Mouse (Mus musculus) erythroid progenitor cell, adult 5-6 weeks (primary cell): ENCODE measurements around the gene Khdc4. TPM values are rescaled to one million over a fixed set of nuclear protein-coding genes. Genes with fewer than 3 reads are reported as not detected.
A peak's percentile ranks its signal among the peaks of the same experiment; 100 is the strongest.
"Not testable (repeated sequence)": the region's sequence is repeated elsewhere in the genome, so short reads cannot be mapped to it uniquely, and the experiment has no call there.

Source experiments
- ATAC-seq: replicated peaks from 2 replicates; pipeline ENCODE4 v1.8.0; 2016; ENCODE audit warnings: moderate number of reproducible peaks, mild to moderate bottlenecking, moderate TSS enrichment, inconsistent platforms; ENCODE audit not compliant: poor library complexity, low FRiP score, severe bottlenecking
- total RNA-seq, 2 experiments: library from RNA; stranded (forward) in 1 of 2; stranded (reverse) in 1 of 2; fragments of 150-400 nt in 1 of 2; fragments of 186-747, 209-891 nt in 1 of 2; gene quantifications; 2 replicates each; pipeline versions ENCODE4 v1.2.3 to v1.2.4; 2015 to 2017; ENCODE audit warnings: low replicate concordance in 2 of 2

Gene Khdc4
- total RNA-seq, 2 experiments from 2014 or later, result 37.8 to 69.2 TPM

DNA sequence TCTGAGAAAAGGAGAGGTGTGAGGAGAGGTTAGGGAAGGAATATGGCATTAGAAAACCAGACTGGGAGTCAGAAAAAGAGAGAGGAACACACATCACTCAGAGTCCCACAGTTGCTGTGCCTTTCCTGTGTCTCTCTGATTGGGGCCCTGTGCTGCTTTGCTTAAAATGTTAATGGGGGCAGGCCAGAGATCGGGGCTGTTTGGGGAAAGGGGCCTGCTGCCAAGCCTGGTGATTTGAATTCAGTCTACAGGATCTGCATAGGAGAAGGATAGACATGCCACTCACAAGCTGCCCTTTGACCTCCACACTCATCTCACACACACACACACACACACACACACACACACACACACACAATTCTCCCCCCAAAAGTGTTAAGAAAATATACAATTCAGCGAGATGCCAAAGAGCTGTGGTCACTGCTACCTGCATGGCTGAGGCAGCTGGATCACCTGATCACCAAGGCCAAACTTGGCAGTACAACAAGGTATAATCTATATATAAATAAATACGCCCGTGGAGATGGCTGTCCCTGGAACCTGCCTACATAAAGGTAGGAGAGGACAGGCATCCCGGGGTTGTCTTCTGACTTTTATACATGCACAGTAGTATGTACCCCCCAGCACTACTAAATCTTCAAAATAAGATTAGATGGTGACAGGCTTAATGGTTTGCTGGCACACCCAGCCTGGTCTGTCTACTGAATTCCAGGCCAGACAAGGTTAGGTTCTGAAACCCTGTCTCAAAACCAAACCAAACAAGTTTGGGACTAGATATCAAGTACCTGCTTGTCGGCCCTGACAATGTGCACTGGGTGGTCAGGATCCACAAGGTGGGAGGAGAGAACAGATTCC, 31.9 kb upstream of the Khdc4 start:
- no peak for ATAC-seq

DNA sequence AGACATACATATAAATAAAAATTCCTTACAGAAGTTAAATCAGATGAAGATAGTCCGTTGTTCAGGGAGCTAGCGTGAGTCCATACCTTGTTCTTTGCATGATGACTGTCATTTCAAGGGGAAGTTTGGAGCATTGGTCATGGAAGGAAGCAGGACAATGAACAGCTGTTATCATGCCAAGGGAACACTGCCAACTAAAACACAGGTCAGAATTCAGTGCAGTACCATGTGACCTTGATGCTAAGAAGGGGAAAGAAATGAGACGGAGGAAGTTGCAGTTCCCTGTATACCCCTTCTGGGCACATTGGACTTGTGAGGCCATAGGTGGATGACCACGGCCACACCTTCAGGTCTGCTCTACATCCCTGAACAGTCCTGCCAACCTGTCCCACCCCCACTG, 31.0 kb upstream of the Khdc4 start:
- no peak for ATAC-seq

GRCm38 (mm10) chr3:88655619-88656018, 30.0 kb upstream of the Khdc4 start:
- no peak for ATAC-seq

GRCm38 (mm10) chr3:88658441-88659127, 27.0 kb upstream of the Khdc4 start:
- ATAC-seq, result no peak

DNA sequence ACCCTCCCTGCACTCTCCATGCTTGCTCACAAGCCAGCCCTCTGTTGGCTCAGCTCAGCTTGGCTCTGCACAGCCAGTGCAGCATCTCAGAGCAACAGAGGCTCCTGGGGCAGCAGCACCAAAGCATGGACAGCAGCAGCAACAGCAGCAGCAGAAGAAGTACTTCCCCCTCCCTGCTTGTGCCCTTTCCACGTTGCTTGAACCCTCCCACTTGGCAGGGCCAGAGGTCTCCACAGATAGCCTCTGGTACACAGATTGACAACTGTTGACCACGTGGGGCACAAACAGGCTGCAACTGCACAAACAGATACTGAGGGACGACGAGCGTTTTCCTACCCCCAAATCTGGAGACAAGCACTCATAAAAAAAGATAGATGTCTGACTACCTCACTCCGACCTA, 25.8 kb upstream of the Khdc4 start:
- ATAC-seq, result no peak

DNA sequence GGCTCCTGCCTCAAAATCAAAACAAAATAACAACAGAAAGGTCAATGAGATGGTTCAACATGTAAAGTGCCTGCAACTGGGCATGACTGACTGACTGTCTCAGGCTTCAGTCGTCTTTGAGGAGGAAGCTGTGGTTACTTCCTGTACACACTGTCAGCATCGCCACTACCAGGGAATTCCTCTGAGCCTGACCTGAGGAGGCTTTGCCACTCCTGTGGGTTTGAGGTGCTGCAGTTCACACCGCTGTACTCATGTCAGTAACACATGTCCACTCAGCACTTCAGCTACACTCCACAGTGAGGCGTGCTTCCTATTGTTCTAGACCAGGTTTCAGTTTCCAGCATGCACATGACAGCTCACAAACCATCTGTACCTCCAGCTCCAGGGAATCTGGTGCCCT, 21.5 kb upstream of the Khdc4 start:
- no peak for ATAC-seq

DNA sequence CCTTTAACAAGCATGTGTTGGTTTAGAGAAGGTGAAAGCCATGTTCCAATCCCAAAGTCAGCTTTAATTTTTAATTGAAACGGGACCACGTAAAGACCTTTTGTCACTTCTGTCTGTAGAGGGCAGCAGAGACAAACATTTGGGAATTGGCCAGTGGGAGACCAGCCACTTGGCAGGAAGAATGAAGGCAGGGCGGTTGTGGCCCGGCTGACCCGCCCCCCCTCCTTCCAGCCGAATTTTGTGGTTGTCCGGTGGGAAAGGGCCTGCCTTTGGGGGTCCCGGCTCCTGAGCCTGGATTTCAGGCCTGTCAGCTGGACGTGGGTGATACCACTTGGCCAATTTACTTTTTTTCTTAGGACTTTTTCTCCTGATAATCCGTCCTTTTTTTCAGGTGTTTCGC, 8.2 kb upstream of the Khdc4 start:
- peak; percentile 88 for ATAC-seq

DNA sequence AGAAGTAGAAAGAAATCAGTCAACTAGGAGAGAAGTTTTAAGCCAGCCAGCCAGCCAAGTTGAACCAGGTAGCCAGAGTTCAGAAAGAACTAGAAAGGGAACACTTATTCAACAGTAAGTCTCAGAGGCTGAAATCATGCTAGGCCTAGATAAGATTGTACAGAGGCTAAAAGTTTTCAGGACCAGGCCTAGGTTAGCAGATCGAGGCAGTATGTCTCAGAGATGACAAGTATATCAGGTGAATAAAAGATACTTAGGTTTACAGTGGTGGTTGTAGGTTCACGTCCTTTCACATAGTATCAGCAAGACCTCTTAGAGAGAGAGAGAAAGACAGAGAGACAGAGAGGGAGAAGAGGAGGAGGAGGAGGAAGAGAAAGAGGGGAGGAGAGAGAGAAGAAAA, 1.8 kb upstream of the Khdc4 start:
- no peak for ATAC-seq

GRCm38 (mm10) chr3:88684236-88684979, 1.2 kb upstream of the Khdc4 start:
- ATAC-seq, result no peak

- ATAC-seq, result peak; percentile 32
These were observed 402 bp downstream of the Khdc4 start for GRCm38 (mm10) chr3:88685958-88686451.

GRCm38 (mm10) chr3:88686734-88687611, 1.4 kb downstream of the Khdc4 start:
- no peak for ATAC-seq

DNA sequence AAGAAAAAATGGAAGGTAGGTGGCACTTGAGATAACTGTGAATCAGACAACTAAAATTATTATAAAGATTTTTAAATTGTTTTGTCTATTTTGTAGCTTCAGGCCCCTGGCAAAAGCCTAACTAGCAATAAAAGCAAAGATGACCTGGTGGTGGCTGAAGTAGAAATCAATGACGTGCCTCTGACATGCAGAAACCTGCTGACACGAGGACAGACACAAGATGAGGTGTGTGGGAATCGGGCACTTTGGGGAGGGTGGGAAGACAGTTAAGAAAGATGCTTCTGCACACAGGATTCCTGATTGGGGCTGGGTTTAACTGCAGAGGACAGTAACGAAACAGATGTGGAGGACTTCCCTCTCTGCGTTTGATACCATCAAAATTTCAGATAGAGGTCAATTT, 3.5 kb downstream of the Khdc4 start:
- ATAC-seq, result no peak

- no peak for ATAC-seq
These were observed 9.9 kb downstream of the Khdc4 start for GRCm38 (mm10) chr3:88695545-88695944.

DNA sequence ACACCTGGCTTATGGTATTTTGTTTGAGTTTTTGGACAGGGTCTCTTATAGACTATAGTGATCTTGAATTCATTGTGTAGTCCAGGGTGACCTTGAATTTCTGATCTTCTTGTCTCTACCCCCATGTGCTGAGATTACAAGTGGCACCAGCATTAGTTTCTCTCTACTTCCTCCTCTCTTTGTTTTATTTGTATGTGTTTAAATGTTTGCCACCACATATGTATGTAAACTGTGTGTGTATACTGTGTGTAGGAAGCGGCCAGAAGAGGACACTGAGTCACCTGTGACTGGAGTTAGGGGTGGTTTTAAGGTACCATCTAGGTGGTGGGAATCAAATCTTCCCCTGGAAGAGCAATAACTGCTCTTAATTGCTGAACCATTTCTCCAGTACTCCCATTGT, 12.4 kb downstream of the Khdc4 start:
- ATAC-seq, result no peak

GRCm38 (mm10) chr3:88698834-88699233, 13.2 kb downstream of the Khdc4 start:
- no peak for ATAC-seq

DNA sequence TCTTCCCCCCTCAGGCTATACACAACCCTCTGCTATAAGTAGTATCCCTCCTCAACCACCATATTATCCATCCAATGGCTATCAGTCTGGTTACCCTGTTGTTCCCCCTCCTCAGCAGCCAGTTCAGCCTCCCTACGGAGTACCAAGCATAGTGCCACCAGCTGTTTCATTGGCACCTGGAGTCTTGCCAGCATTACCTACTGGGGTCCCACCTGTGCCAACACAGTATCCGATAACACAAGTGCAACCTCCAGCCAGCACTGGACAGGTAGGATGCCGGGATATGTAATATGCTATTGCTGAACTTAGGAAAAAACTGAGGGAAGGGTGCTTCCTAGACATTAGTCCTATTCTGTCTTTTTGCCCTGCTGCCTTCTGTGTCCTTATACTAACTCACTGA, 14.6 kb downstream of the Khdc4 start:
- no peak for ATAC-seq

DNA sequence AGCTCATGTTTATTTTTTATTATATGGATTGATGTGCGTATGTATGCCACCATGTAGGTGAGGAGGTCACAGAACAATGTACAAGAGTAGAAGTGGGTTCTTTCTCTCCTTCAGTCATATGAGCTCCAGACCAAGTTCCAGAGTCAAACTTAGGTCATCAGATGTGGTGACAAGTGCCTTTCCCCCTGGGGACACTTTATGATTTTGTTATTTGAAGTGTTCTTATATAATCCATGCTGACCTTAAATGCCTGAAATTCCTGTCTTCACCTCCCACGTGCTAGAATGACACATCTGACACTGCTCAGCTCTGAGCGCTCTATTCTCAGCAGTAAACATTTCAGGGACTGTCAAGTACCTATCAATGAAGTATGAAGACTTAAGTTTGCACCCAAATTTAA, 15.6 kb downstream of the Khdc4 start:
- no peak for ATAC-seq

- ATAC-seq, result no peak
These were observed 28.1 kb downstream of the Khdc4 start for GRCm38 (mm10) chr3:88713709-88714108.

DNA sequence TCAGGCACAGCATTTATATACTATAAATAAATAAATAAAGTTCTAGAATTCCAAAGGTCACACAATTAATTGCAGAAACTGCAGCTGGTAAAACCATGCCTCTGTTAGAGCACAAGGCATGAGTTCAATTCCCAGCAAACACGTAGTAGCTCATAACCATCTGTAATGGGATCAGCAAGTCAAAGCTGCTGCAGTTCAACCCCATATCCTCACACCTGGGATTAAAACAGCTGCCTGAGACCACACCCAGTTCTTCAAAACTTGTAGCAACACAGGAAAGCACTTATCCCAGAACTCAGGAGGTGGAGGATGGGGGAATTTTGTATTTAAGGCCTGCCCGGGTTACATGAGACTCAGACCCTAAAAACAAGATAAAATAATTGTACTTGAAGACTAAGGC, 29.1 kb downstream of the Khdc4 start:
- no peak for ATAC-seq

DNA sequence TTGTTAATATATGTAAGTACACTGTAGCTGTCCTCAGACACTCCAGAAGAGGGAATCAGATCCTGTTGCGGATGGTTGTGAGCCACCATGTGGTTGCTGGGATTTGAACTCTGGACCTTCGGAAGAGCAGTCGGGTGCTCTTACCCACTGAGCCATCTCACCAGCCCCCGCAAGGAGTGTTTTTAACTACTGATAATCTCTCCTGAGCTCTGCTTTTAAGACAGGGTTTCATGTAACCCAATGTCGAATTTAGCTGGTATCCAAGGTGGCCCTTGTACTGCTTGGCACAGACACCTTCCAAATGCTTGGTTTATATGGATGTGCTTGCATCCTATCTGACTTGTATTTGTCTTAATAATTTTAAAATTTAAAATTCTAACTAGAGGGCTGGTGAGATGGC, 30.1 kb downstream of the Khdc4 start:
- ATAC-seq, result not testable (repeated sequence)
